Mouse (Mus musculus) left cerebral cortex, postnatal 10 days (tissue): ENCODE results near the gene Muc3a. TPM values are rescaled to one million over a fixed set of nuclear protein-coding genes. Genes with fewer than 3 reads are reported as not detected.

Experiments used
- DNase-seq, 2 experiments: peaks; one replicate each; pipeline ENCODE4 v3.0.0; 2021 to 2022; ENCODE audit warnings: low spot score in 2 of 2, mixed read lengths in 1 of 2; ENCODE audit errors: extremely low spot score in 1 of 2
- intact Hi-C: fragments of 180-260 bp; cut with DNase I; formaldehyde crosslinking; loops from one replicate; pipeline ENCODE4 v1.15.1; 2025
- total RNA-seq, 2 experiments: library from RNA; stranded (reverse); gene quantifications; 2 replicates each; pipeline ENCODE4 v1.2.3; 2021

Muc3a gene
- 1 to 10 TPM; 2.7 to 3.8 TPM for total RNA-seq

- intact Hi-C loops, result no loop called here
- DNase-seq, result no peak
Observed at GRCm38 (mm10) chr5:137212289-137212688, at the start of gene Muc3a. TSS of gene Muc3a (minus strand) at chr5:137212389.

GRCm38 (mm10) chr5:137211114-137211829, 917 bp downstream of the Muc3a start:
- intact Hi-C loops, result no loop called here
- peak in 1 of 2 experiments; percentile 38 for DNase-seq

DNA sequence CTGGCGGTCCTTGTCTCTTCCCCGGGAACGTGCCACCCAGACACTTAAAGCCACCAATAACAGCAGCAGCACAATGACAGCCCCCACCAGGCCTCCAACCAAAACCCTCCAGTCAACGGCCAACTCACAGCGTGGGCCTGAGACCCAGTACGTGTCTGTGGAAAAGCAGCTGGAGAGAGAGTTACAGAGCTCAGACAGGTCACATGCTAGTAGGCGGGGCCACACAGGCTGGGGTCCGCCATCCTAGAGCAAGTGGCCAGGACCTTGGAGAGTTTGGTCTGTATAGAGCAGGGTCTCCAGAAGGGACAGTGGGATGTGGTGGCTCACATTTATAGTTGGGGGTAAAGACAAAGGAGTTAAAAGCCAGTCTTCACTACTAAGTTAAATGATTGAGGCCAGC, 1.5 kb downstream of the Muc3a start:
- intact Hi-C loops, result no loop called here
- no peak for DNase-seq

GRCm38 (mm10) chr5:137205301-137205700, 6.9 kb downstream of the Muc3a start:
- intact Hi-C loops, result no loop called here
- DNase-seq, result no peak

GRCm38 (mm10) chr5:137194488-137195120, 17.6 kb downstream of the Muc3a start:
- DNase-seq, result no peak
- intact Hi-C loops, result no loop called here

DNA sequence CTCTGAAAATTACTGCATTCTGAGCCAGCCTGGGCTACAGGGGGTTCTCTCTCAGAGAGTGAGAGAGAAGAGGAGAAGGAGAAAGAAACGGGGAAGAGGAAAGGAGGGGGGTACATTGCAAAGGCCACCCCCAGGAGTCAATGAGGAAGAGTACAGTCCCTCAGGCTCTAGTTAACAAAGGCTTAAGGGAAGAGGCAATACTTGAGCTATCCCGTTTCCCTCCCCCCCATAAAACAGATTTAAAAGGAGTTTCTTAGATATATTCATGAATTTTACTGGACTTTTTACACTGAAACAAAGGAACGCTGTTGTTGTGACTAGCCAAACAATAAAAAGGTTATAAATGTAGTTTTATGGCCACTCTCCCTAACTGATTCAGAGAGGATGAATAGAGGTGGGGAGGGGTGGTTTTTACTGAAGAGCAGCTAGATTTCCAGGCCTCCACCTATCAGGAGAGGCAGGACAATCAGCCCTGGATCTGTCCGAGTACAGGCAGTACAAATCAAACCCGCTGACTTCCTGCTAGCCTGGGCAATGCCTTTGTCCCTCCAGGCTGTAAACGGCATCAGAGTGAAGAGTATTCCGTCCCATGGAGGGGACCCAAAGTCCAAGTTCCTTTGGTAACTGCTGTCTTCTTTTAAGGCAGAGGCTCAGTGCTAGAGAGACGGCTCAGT, 18.8 kb downstream of the Muc3a start:
- intact Hi-C loops, result no loop called here
- DNase-seq, result no peak

GRCm38 (mm10) chr5:137189326-137189725, 22.9 kb downstream of the Muc3a start:
- intact Hi-C loops, result no loop called here
- no peak for DNase-seq

DNA sequence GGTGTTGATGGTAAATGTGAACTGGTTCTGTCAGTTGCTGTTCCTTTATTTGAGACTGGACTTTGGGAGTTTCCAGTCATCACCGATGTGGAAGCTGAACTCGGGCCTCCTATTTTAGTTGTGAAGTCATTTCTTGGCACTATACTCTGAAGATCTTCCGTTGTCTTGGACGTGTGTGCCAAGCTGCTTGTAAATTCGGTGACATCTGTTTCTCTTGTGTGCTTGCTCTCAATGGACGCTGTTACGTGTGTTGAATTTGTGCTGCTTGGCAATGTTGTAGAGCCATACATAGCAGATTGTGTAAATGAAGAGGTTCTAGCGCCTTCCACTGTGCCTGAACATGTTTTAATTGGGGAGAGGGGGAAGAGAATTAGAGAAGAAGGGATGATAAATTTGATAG, 26.8 kb downstream of the Muc3a start:
- intact Hi-C loops, result no loop called here
- DNase-seq, result peak in 1 of 2 experiments; percentile 28

- intact Hi-C loops, result no loop called here
- DNase-seq, result peak in 1 of 2 experiments; percentile 13
Observed at GRCm38 (mm10) chr5:137179646-137180374, 32.4 kb downstream of the Muc3a start.

GRCm38 (mm10) chr5:137173967-137174366, 38.2 kb downstream of the Muc3a start:
- intact Hi-C loops, result no loop called here
- no peak for DNase-seq

GRCm38 (mm10) chr5:137172591-137172990, 39.6 kb downstream of the Muc3a start:
- DNase-seq, result no peak
- intact Hi-C loops, result no loop called here

GRCm38 (mm10) chr5:137171478-137171877, 40.7 kb downstream of the Muc3a start:
- intact Hi-C loops, result no loop called here
- no peak for DNase-seq

- intact Hi-C loops, result no loop called here
- DNase-seq, result no peak
Observed at GRCm38 (mm10) chr5:137170836-137171380, 41.3 kb downstream of the Muc3a start.

- intact Hi-C loops, result no loop called here
- no peak for DNase-seq
Observed at GRCm38 (mm10) chr5:137167539-137167938, 44.6 kb downstream of the Muc3a start.

- DNase-seq, result no peak
- intact Hi-C loops, result no loop called here
Observed at GRCm38 (mm10) chr5:137166012-137166411, 46.2 kb downstream of the Muc3a start.

DNA sequence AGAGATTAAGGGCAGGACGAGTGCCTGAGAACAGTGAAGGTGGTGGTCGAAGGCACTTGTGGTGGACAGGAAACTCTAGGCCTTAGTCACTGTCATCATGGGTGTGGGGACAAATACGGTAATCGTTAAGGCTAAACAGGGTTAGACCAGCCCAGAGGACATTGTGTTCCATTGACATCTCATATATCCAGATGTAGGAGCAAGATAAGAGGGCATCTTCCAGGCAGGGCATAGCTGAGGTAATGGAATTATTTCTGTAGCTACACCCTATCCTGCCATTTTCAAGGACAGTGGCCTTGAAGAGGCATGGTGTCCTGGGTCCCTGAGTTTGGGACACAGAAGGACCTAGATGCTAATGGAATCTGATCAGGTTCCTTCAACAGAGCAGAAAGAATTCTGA, 50.3 kb downstream of the Muc3a start:
- intact Hi-C loops, result no loop called here
- no peak for DNase-seq

GRCm38 (mm10) chr5:137159461-137159860, 52.7 kb downstream of the Muc3a start:
- intact Hi-C loops, result no loop called here
- peak in 1 of 2 experiments; percentile 50 for DNase-seq
